ENCODE assay signal across 14 mouse cellular contexts in the genomic region with DNA sequence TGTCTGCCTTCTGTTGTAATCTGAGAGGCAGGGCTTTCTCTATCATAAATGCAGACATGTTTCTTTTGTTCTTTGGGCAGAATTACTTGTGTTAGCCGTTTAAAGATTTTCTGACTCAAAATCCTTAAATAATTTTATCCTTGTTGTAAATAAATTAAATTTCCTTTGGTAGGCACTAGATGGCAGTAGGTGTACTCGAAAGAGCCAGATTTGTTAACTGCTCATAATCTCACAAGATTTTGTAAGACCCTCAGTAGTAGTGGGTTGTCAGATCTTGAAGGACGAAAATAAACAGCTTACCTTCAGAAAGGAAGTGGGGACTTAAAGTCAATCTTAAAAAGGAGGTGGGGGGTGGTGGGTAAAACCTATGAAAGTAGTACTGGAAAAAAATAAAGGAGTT.
DNase-seq lines count a peak whose midpoint lies in the region; ATAC-seq and TF ChIP-seq lines count a peak whose summit lies in the region.
"Had no signal": no experiment of that assay in that cellular context is flagged by ENCODE, and none has a peak within 500 bp of the region (broad histone marks: within the 10 kb centered on the region; RNA-seq: fewer than 3 reads in every experiment).

No protein-coding gene starts in this region.

- no peak overlapping the region for H3K9ac ChIP-seq in embryonic facial prominence, embryonic 11.5 days (replicated peaks; ENCODE audit: low read length)
- H3K9ac ChIP-seq in midbrain, postnatal 0 days (replicated peaks; ENCODE audit: low read length, poor library complexity, severe bottlenecking) = no peak overlapping the region
- H3K9ac ChIP-seq in midbrain, embryonic 11.5 days (ENCODE audit: low read length) = no peak overlapping the region
- H3K9ac ChIP-seq: heart, embryonic 13.5 days; hindbrain, embryonic 15.5 days had no signal

- no peak overlapping the region for H3K27ac ChIP-seq in embryonic facial prominence, embryonic 11.5 days (replicated peaks; ENCODE audit: low read depth, low read length)
- no peak overlapping the region for H3K27ac ChIP-seq in embryonic facial prominence, embryonic 10.5 days (replicated peaks)
- H3K27ac ChIP-seq in layer of hippocampus, adult 2 months = 0 out of 2 replicates have a peak overlapping the region, but pooled peaks have one; percentile 5
- no peak overlapping the region for H3K27ac ChIP-seq in midbrain, postnatal 0 days (ENCODE audit: low read depth, low read length)
- no peak overlapping the region for H3K27ac ChIP-seq in midbrain, embryonic 11.5 days (ENCODE audit: low read depth, low read length)
- H3K27ac ChIP-seq: hindbrain, embryonic 15.5 days had no signal

- no peaks in the 10 kb centered on the region for H3K36me3 ChIP-seq in embryonic facial prominence, embryonic 11.5 days (replicated peaks; ENCODE audit: control insufficient read depth, insufficient read depth, low read depth, low read length)
- 0 out of 2 replicates have a peak, but pooled peaks cover 3% of the 10 kb centered on the region for H3K36me3 ChIP-seq in embryonic facial prominence, embryonic 10.5 days (replicated peaks)
- H3K36me3 ChIP-seq in midbrain, postnatal 0 days (ENCODE audit: insufficient read depth, low read length) = no peaks in the 10 kb centered on the region; the same call in 1 of the 2 replicates
- H3K36me3 ChIP-seq in midbrain, embryonic 11.5 days (ENCODE audit: control insufficient read depth, insufficient read depth, low read length) = no peaks in the 10 kb centered on the region
- H3K36me3 ChIP-seq: hindbrain, embryonic 15.5 days had no signal

- no peaks in the 10 kb centered on the region for H3K4me1 ChIP-seq in embryonic facial prominence, embryonic 11.5 days (ENCODE audit: control insufficient read depth, insufficient read depth, low read length)
- H3K4me1 ChIP-seq in embryonic facial prominence, embryonic 10.5 days = peaks cover 9% of the 10 kb centered on the region; the same call in 1 of the 2 replicates
- no peaks in the 10 kb centered on the region for H3K4me1 ChIP-seq in midbrain, postnatal 0 days (ENCODE audit: insufficient read depth, low read length)
- H3K4me1 ChIP-seq in midbrain, embryonic 11.5 days (ENCODE audit: control insufficient read depth, insufficient read depth, low read length) = no peaks in the 10 kb centered on the region

- peak; percentile 59 for DNase-seq in embryonic facial prominence, embryonic 11.5 days (ENCODE audit: low spot score)
- DNase-seq in embryonic facial prominence, embryonic 10.5 days (ENCODE audit: low spot score) = no peak
- no peak for DNase-seq in layer of hippocampus, adult 2 months (ENCODE audit: low spot score in 2 of 2)
- no peak for DNase-seq in layer of hippocampus, postnatal 14 days (ENCODE audit: low spot score in 2 of 2)
- peak; percentile 74 for DNase-seq in midbrain, postnatal 0 days (ENCODE audit: low spot score)
- no peak for DNase-seq in midbrain, embryonic 11.5 days (ENCODE audit: low spot score, missing footprints)
- DNase-seq in cerebellum, postnatal 14 days = no peak
- DNase-seq: adrenal gland, adult 8-10 months; lung, postnatal 36 days; right cerebral cortex, postnatal 25 days; thymus, postnatal 25 days had no signal

- H3K9me3 ChIP-seq in embryonic facial prominence, embryonic 11.5 days (replicated peaks; ENCODE audit: control insufficient read depth, low read length) = no peaks in the 10 kb centered on the region
- no peaks in the 10 kb centered on the region for H3K9me3 ChIP-seq in embryonic facial prominence, embryonic 10.5 days
- no peaks in the 10 kb centered on the region for H3K9me3 ChIP-seq in midbrain, postnatal 0 days (ENCODE audit: low read length)
- H3K9me3 ChIP-seq in midbrain, embryonic 11.5 days (ENCODE audit: control insufficient read depth, low read length) = no peaks in the 10 kb centered on the region
- H3K9me3 ChIP-seq: heart, embryonic 13.5 days; hindbrain, embryonic 15.5 days had no signal

- no peaks in the 10 kb centered on the region for H3K27me3 ChIP-seq in embryonic facial prominence, embryonic 11.5 days (ENCODE audit: control insufficient read depth, insufficient read depth, low read length)
- H3K27me3 ChIP-seq in embryonic facial prominence, embryonic 10.5 days (replicated peaks; ENCODE audit: low read depth, poor library complexity, severe bottlenecking) = no peaks in the 10 kb centered on the region
- no peaks in the 10 kb centered on the region for H3K27me3 ChIP-seq in midbrain, postnatal 0 days (ENCODE audit: insufficient read depth, low read length)
- H3K27me3 ChIP-seq in midbrain, embryonic 11.5 days (ENCODE audit: control insufficient read depth, insufficient read depth, low read length) = no peaks in the 10 kb centered on the region
- H3K27me3 ChIP-seq: heart, embryonic 13.5 days; hindbrain, embryonic 15.5 days had no signal

- TF ChIP-seq CTCF in layer of hippocampus, adult 2 months (conservative IDR thresholded peaks at IDR 0.05) = peak; percentile 78
- TF ChIP-seq CTCF in midbrain, postnatal 0 days (IDR thresholded peaks at IDR 0.05) = peak; percentile 74

- H3K4me3 ChIP-seq in embryonic facial prominence, embryonic 11.5 days (ENCODE audit: low read depth, low read length) = no peak overlapping the region
- H3K4me3 ChIP-seq in embryonic facial prominence, embryonic 10.5 days = no peak overlapping the region
- H3K4me3 ChIP-seq in layer of hippocampus, adult 2 months = no peak overlapping the region
- H3K4me3 ChIP-seq in midbrain, postnatal 0 days (ENCODE audit: low read depth, low read length) = no peak overlapping the region
- no peak overlapping the region for H3K4me3 ChIP-seq in midbrain, embryonic 11.5 days (ENCODE audit: low read depth, low read length)
- H3K4me3 ChIP-seq: heart, embryonic 13.5 days; hindbrain, embryonic 15.5 days had no signal

- ATAC-seq in embryonic facial prominence, embryonic 11.5 days (replicated peaks; ENCODE audit: insufficient number of reproducible peaks, low FRiP score, low TSS enrichment, low read depth) = no peak
- ATAC-seq in midbrain, postnatal 0 days (ENCODE audit: low FRiP score) = no peak
- no peak for ATAC-seq in midbrain, embryonic 11.5 days (ENCODE audit: low FRiP score)
- no peak for ATAC-seq in activated CD4-positive, CD25-positive, alpha-beta regulatory T cell, adult 4 months

- H3K4me2 ChIP-seq in embryonic facial prominence, embryonic 11.5 days (ENCODE audit: low read depth, low read length) = no peak overlapping the region
- no peak overlapping the region for H3K4me2 ChIP-seq in midbrain, postnatal 0 days (ENCODE audit: low read depth, low read length, poor library complexity, severe bottlenecking)
- no peak overlapping the region for H3K4me2 ChIP-seq in midbrain, embryonic 11.5 days
- H3K4me2 ChIP-seq: heart, embryonic 13.5 days; hindbrain, embryonic 15.5 days had no signal

- WGBS in embryonic facial prominence, embryonic 11.5 days = 48% methylated on average over 3 of the region's 3 CpGs
- 61% methylated on average over 3 of the region's 3 CpGs for WGBS in embryonic facial prominence, embryonic 10.5 days
- WGBS in midbrain, postnatal 0 days = 33% methylated on average over 3 of the region's 3 CpGs
- 60% methylated on average over 3 of the region's 3 CpGs for WGBS in midbrain, embryonic 11.5 days

Comparison
In these comparisons a context has a peak if more than half of its experiments do, and no peak if none do; other contexts are left out.
1. DNase-seq: peak in embryonic facial prominence, embryonic 11.5 days (single experiment) and midbrain, postnatal 0 days (single experiment); none in embryonic facial prominence, embryonic 10.5 days (single experiment), layer of hippocampus, adult 2 months (0 of 2), layer of hippocampus, postnatal 14 days (0 of 2), midbrain, embryonic 11.5 days (single experiment) and cerebellum, postnatal 14 days (0 of 2).